Mouse (Mus musculus) embryonic facial prominence, embryonic 13.5 days (tissue): ENCODE data around the gene Rtn4rl1. TPM values are rescaled to one million over a fixed set of nuclear protein-coding genes. Genes with fewer than 3 reads are reported as not detected.

Experiments
- microRNA counts: library from miRNA; unstranded; fragments of <30 nt; microRNA quantifications from one replicate; lab custom pipeline; 2016
- microRNA-seq: library from miRNA; unstranded; fragments of <30 nt; microRNA quantifications from one replicate; pipeline ENCODE4, GENCODE M21; 2016
- polyA plus RNA-seq: library from polyadenylated mRNA; unstranded; fragments of >200 nt; fragmentation: Nextera tagmentation; extraction: Ambion mirVana; gene quantifications from 2 replicates; pipeline ENCODE4 v1.2.1, GENCODE M21; 2015

Rtn4rl1 gene
- polyA plus RNA-seq, 1 experiment from 2014 or later = 7.1 TPM

MicroRNAs within 50 kb of the gene (microRNA counts, 519-probe panel; counts per million panel counts)
- microRNA mmu-miR-132 (lab: Ali Mortazavi, UCI) = 2,706 counts per million, percentile 65 among the panel's probes with 10 or more counts
- 236 counts per million, percentile 44 among the panel's probes with 10 or more counts for microRNA mmu-miR-212 (lab: Ali Mortazavi, UCI)

Small RNA genes lying within 50 kb of the gene (microRNA-seq; reads per million reads assigned to microRNA genes)
- 153 reads per million, percentile 60 among the genes with 10 or more reads in this experiment for gene Mir132
- gene Mir212 = 17.0 reads per million, percentile 33 among the genes with 10 or more reads in this experiment

Other genes with a start within 250 kb of the Rtn4rl1 start
- 8.2 and 9.7 TPM in 2 replicates for gene Hic1, start 24.3 kb upstream of the Rtn4rl1 start, polyA plus RNA-seq
- gene Ovca2, start 14.9 kb upstream of the Rtn4rl1 start, polyA plus RNA-seq = 28.7 and 30.4 TPM in 2 replicates
- gene Dph1, start 2.5 kb upstream of the Rtn4rl1 start, polyA plus RNA-seq = 20.8 and 24.5 TPM in 2 replicates
- gene Rpa1, start 154.5 kb downstream of the Rtn4rl1 start, polyA plus RNA-seq = 110 and 120 TPM in 2 replicates
- gene Smyd4, start 154.7 kb downstream of the Rtn4rl1 start, polyA plus RNA-seq = 15.6 and 19.8 TPM in 2 replicates
- 259 and 277 TPM in 2 replicates for gene Serpinf1, start 228.9 kb downstream of the Rtn4rl1 start, polyA plus RNA-seq
- 0.13 and 6.7 TPM in 2 replicates for gene Serpinf2, start 245.8 kb downstream of the Rtn4rl1 start, polyA plus RNA-seq